Mouse (Mus musculus) heart, embryonic 12.5 days (tissue): Measurements from ENCODE around the gene Klc4. TPM values are rescaled to one million over a fixed set of nuclear protein-coding genes. Genes with fewer than 3 reads are reported as not detected.

Experiments used
- ATAC-seq: fragments of 200-750 bp; cut with Nextera tagmentation; 2 replicates; pipeline ENCODE4 v1.8.0; 2017; ENCODE audit warnings: moderate TSS enrichment, moderate library complexity; ENCODE audit not compliant: insufficient number of reproducible peaks, low FRiP score
- H3K27ac ChIP-seq: fragments of 300-500 bp; sonication (generic); 2 replicates; pipeline ENCODE4 v1.5.1; 2016; ENCODE audit warnings: mild to moderate bottlenecking, moderate library complexity; ENCODE audit not compliant: poor library complexity, severe bottlenecking
- H3K27me3 ChIP-seq: fragments of 300-500 bp; sonication (generic); replicated peaks from 2 replicates; pipeline ENCODE4 v1.6.1; 2016; ENCODE audit warnings: mild to moderate bottlenecking, moderate library complexity
- H3K36me3 ChIP-seq: fragments of 300-500 bp; sonication (generic); 2 replicates; pipeline ENCODE4 v1.6.1; 2016; ENCODE audit warnings: mild to moderate bottlenecking, moderate library complexity
- H3K4me1 ChIP-seq: fragments of 300-500 bp; sonication (generic); replicated peaks from 2 replicates; pipeline ENCODE4 v1.6.1; 2016; ENCODE audit warnings: mild to moderate bottlenecking
- H3K4me2 ChIP-seq: fragments of 300-500 bp; sonication (generic); 2 replicates; pipeline ENCODE4 v1.6.1; 2016; ENCODE audit warnings: mild to moderate bottlenecking, moderate library complexity
- H3K4me3 ChIP-seq: fragments of 300-500 bp; sonication (generic); 2 replicates; pipeline ENCODE4 v1.5.1; 2016; ENCODE audit warnings: mild to moderate bottlenecking
- H3K9ac ChIP-seq: fragments of 300-500 bp; sonication (generic); 2 replicates; pipeline ENCODE4 v1.6.1; 2016; ENCODE audit warnings: mild to moderate bottlenecking, moderate library complexity
- H3K9me3 ChIP-seq: fragments of 300-500 bp; sonication (generic); replicated peaks from 2 replicates; pipeline ENCODE4 v1.6.1; 2016; ENCODE audit warnings: mild to moderate bottlenecking, moderate library complexity
- WGBS: fragments of 180-500 bp; shearing (Covaris S2); methylation state at CpG from one replicate; pipeline ENCODE4 v1.1.7; 2016; 5-methylcytosine and 5-hydroxymethylcytosine counted together
- polyA plus RNA-seq: library from polyadenylated mRNA; unstranded; fragments of >200 nt; fragmentation: Nextera tagmentation; extraction: Ambion mirVana; gene quantifications from 2 replicates; pipeline ENCODE4 v1.2.1, GENCODE M21; 2016

The Klc4 gene
- polyA plus RNA-seq, 1 experiment from 2014 or later, result 21.1 TPM

- WGBS, result 29% methylated on average over 16 of the region's 16 CpGs
- Histone ChIP-seq H3K27me3 (no peaks in the 10 kb centered on the region), H3K9ac (peak overlapping the region; percentile 70), H3K4me2 (peak overlapping the region; percentile 54), H3K4me3 (no peak overlapping the region), H3K4me1 (peaks cover 89% of the 10 kb centered on the region), H3K9me3 (no peaks in the 10 kb centered on the region), H3K36me3 (no peaks in the 10 kb centered on the region), H3K27ac (peak overlapping the region; percentile 93)
- no peak for ATAC-seq
These were observed 26.0 kb downstream of the Klc4 start for GRCm38 (mm10) chr17:46619683-46620357.

- Histone ChIP-seq H3K4me2 (peak overlapping the region; percentile 54), H3K27ac (peak overlapping the region; percentile 93), H3K9ac (peak overlapping the region; percentile 70), H3K27me3 (no peaks in the 10 kb centered on the region), H3K4me1 (peaks cover 87% of the 10 kb centered on the region), H3K36me3 (no peaks in the 10 kb centered on the region), H3K9me3 (no peaks in the 10 kb centered on the region), H3K4me3 (peak overlapping the region; percentile 8)
- ATAC-seq, result no peak
- WGBS, result 13% methylated on average over 27 of the region's 27 CpGs
These were observed 26.8 kb downstream of the Klc4 start for GRCm38 (mm10) chr17:46618769-46619682.

GRCm38 (mm10) chr17:46618394-46618768 is 27.4 kb downstream of the Klc4 start:
- WGBS, result 8% methylated on average over 6 of the region's 6 CpGs
- Histone ChIP-seq H3K9ac (peak overlapping the region; percentile 70), H3K36me3 (no peaks in the 10 kb centered on the region), H3K4me2 (peak overlapping the region; percentile 54), H3K4me1 (peaks cover 87% of the 10 kb centered on the region), H3K27me3 (no peaks in the 10 kb centered on the region), H3K4me3 (peak overlapping the region; percentile 8; the same call in 1 of the 2 replicates), H3K27ac (peak overlapping the region; percentile 93), H3K9me3 (no peaks in the 10 kb centered on the region)
- no peak for ATAC-seq

- H3K27me3 ChIP-seq, result no peaks in the 10 kb centered on the region
- peak overlapping the region; percentile 93 for H3K27ac ChIP-seq
- H3K36me3 ChIP-seq, result no peaks in the 10 kb centered on the region
- H3K4me1 ChIP-seq, result peaks cover 87% of the 10 kb centered on the region
- H3K4me2 ChIP-seq, result peak overlapping the region; percentile 54
- peak overlapping the region; percentile 5; the same call in 1 of the 2 replicates for H3K4me3 ChIP-seq
- no peaks in the 10 kb centered on the region for H3K9me3 ChIP-seq
- 47% methylated on average over 12 of the region's 12 CpGs for WGBS
- ATAC-seq, result no peak
- H3K9ac ChIP-seq, result peak overlapping the region; percentile 70
These were observed 28.0 kb downstream of the Klc4 start for GRCm38 (mm10) chr17:46617799-46618198.

- no peak for ATAC-seq
- Histone ChIP-seq H3K4me3 (no peak overlapping the region), H3K36me3 (no peaks in the 10 kb centered on the region; the same call in 1 of the 2 replicates), H3K9me3 (no peaks in the 10 kb centered on the region), H3K27me3 (no peaks in the 10 kb centered on the region), H3K4me1 (peaks cover 70% of the 10 kb centered on the region), H3K9ac (no peak overlapping the region), H3K4me2 (peak overlapping the region; percentile 27; the same call in 1 of the 2 replicates), H3K27ac (peak overlapping the region; percentile 60)
- WGBS, result 62% methylated on average over 3 of the region's 3 CpGs
These were observed 32.6 kb downstream of the Klc4 start for GRCm38 (mm10) chr17:46613229-46613628.

- Histone ChIP-seq H3K9ac (peak overlapping the region; percentile 20; the same call in 1 of the 2 replicates), H3K4me2 (peak overlapping the region; percentile 27; the same call in 1 of the 2 replicates), H3K9me3 (no peaks in the 10 kb centered on the region), H3K27ac (peak overlapping the region; percentile 60), H3K27me3 (no peaks in the 10 kb centered on the region), H3K4me3 (no peak overlapping the region), H3K36me3 (peaks cover under 1% of the 10 kb centered on the region), H3K4me1 (peaks cover 66% of the 10 kb centered on the region)
- no peak for ATAC-seq
- 36% methylated on average over 4 of the region's 4 CpGs for WGBS
These were observed 33.0 kb downstream of the Klc4 start for GRCm38 (mm10) chr17:46612820-46613219.

- WGBS, result 69% methylated on average over 2 of the region's 2 CpGs
- no peak overlapping the region for H3K4me2 ChIP-seq
- H3K4me1 ChIP-seq, result peaks cover 60% of the 10 kb centered on the region
- no peak overlapping the region for H3K4me3 ChIP-seq
- no peak overlapping the region for H3K9ac ChIP-seq
- ATAC-seq, result no peak
- no peaks in the 10 kb centered on the region for H3K9me3 ChIP-seq
- peak overlapping the region; percentile 60; the same call in 1 of the 2 replicates for H3K27ac ChIP-seq
- peaks cover 4% of the 10 kb centered on the region for H3K36me3 ChIP-seq
- H3K27me3 ChIP-seq, result no peaks in the 10 kb centered on the region
These were observed 33.6 kb downstream of the Klc4 start for GRCm38 (mm10) chr17:46612189-46612588.

GRCm38 (mm10) chr17:46611316-46611715 is 34.5 kb downstream of the Klc4 start:
- ATAC-seq, result no peak
- WGBS, result 92% methylated on average over 6 of the region's 6 CpGs
- no peak overlapping the region for H3K4me3 ChIP-seq
- H3K4me1 ChIP-seq, result peaks cover 51% of the 10 kb centered on the region
- no peak overlapping the region for H3K27ac ChIP-seq
- no peaks in the 10 kb centered on the region for H3K9me3 ChIP-seq
- no peak overlapping the region for H3K9ac ChIP-seq
- H3K36me3 ChIP-seq, result peaks cover 4% of the 10 kb centered on the region
- H3K27me3 ChIP-seq, result no peaks in the 10 kb centered on the region
- H3K4me2 ChIP-seq, result no peak overlapping the region

GRCm38 (mm10) chr17:46609721-46610514 is 35.9 kb downstream of the Klc4 start:
- Histone ChIP-seq H3K27ac (peak overlapping the region; percentile 61), H3K36me3 (peaks cover 4% of the 10 kb centered on the region), H3K4me1 (peaks cover 56% of the 10 kb centered on the region), H3K27me3 (no peaks in the 10 kb centered on the region), H3K4me3 (no peak overlapping the region), H3K4me2 (peak overlapping the region; percentile 42), H3K9me3 (no peaks in the 10 kb centered on the region), H3K9ac (0 out of 2 replicates have a peak overlapping the region, but pooled peaks have one; percentile 26)
- 53% methylated on average over 15 of the region's 15 CpGs for WGBS
- ATAC-seq, result peak; percentile 70

GRCm38 (mm10) chr17:46605987-46606386 is 39.8 kb downstream of the Klc4 start:
- Histone ChIP-seq H3K4me1 (peaks cover 43% of the 10 kb centered on the region), H3K9ac (no peak overlapping the region), H3K4me3 (no peak overlapping the region), H3K9me3 (no peaks in the 10 kb centered on the region), H3K4me2 (no peak overlapping the region), H3K27me3 (no peaks in the 10 kb centered on the region), H3K36me3 (peaks cover 11% of the 10 kb centered on the region), H3K27ac (no peak overlapping the region)
- 83% methylated on average over 12 of the region's 12 CpGs for WGBS
- ATAC-seq, result no peak
